Mouse (Mus musculus) kidney, adult 2 months (tissue): ENCODE results near the gene Capg. TPM values are rescaled to one million over a fixed set of nuclear protein-coding genes. Genes with fewer than 3 reads are reported as not detected.
A peak's percentile ranks its signal among the peaks of the same experiment; 100 is the strongest.

Experiments used
- DNase-seq: peaks from one replicate; pipeline ENCODE4 v3.0.0; 2021
- H3K27ac ChIP-seq: fragments of 200-500 bp; 2 replicates; pipeline ENCODE4 v1.5.1; 2012; ENCODE audit warnings: low read depth, low read length, control low read depth, inconsistent platforms; ENCODE audit not compliant: insufficient read depth
- H3K27me3 ChIP-seq: fragments of 200-500 bp; replicated peaks from 2 replicates; pipeline ENCODE4 v1.6.1; 2012; ENCODE audit warnings: mild to moderate bottlenecking, moderate library complexity, low read length, inconsistent platforms; ENCODE audit not compliant: control insufficient read depth, insufficient read depth
- H3K36me3 ChIP-seq: fragments of 200-500 bp; 2 replicates; pipeline ENCODE4 v1.6.1; 2012; ENCODE audit warnings: mild to moderate bottlenecking, moderate library complexity, low read length, inconsistent platforms; ENCODE audit not compliant: control insufficient read depth, insufficient read depth
- H3K4me1 ChIP-seq: fragments of 200-500 bp; 2 replicates; pipeline ENCODE4 v1.6.1; 2011; ENCODE audit warnings: low read length; ENCODE audit not compliant: control insufficient read depth, insufficient read depth
- H3K4me3 ChIP-seq: fragments of 200-500 bp; 2 replicates; pipeline ENCODE4 v1.5.1; 2011; ENCODE audit warnings: mild to moderate bottlenecking, low read depth, low read length, control low read depth; ENCODE audit not compliant: insufficient read depth
- CTCF ChIP-seq: fragments of 200-500 bp; conservative IDR thresholded peaks from 2 replicates; pipeline ENCODE4 v1.5.1; 2011; ENCODE audit warnings: low read depth, mild to moderate bottlenecking, control low read depth, low read length, moderate library complexity, mixed read lengths; ENCODE audit not compliant: insufficient read depth, insufficient read length
- POLR2A ChIP-seq: fragments of 200-500 bp; IDR thresholded peaks from one replicate; pipeline ENCODE4 v1.6.1; 2011; ENCODE audit warnings: low read depth, low read length, control low read depth
- WGBS: fragments of 180-500 bp; shearing (Covaris S2); methylation state at CpG from one replicate; pipeline ENCODE4 v1.1.7; 2018; 5-methylcytosine and 5-hydroxymethylcytosine counted together
- polyA plus RNA-seq: library from polyadenylated mRNA; depleted of rRNA; stranded (reverse); fragments of >200 nt; gene quantifications from 2 replicates; pipeline ENCODE4 v1.2.3, GENCODE M21; 2012

Gene Capg
- polyA plus RNA-seq, 1 experiment, result 64.3 TPM

DNA sequence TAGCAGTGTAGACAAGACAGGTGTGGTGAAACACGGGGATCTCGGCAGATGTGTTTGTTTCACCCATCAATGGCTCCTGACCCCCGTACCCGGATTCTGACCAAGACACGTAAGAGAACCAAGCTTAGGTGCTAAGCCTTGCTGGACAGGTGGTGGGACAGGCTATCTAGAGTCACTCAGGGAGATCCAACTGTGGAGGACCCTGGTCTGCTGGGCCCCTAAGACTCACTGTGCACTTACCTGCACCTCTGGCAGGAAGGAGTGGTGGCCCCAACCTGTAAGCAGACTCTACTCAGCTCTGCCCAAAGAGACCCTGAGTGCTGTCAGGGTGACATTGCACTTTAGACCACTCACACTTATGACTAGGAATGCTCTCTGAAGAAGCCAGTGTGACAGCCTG, 23.3 kb upstream of the Capg start:
- TF ChIP-seq POLR2A, result no peak
- no peak overlapping the region for H3K27ac ChIP-seq
- no peaks in the 10 kb centered on the region for H3K4me1 ChIP-seq
- no peak overlapping the region for H3K4me3 ChIP-seq
- DNase-seq, result no peak
- over 99% methylated on average over 5 of the region's 5 CpGs for WGBS
- H3K27me3 ChIP-seq, result no peaks in the 10 kb centered on the region
- H3K36me3 ChIP-seq, result no peaks in the 10 kb centered on the region

DNA sequence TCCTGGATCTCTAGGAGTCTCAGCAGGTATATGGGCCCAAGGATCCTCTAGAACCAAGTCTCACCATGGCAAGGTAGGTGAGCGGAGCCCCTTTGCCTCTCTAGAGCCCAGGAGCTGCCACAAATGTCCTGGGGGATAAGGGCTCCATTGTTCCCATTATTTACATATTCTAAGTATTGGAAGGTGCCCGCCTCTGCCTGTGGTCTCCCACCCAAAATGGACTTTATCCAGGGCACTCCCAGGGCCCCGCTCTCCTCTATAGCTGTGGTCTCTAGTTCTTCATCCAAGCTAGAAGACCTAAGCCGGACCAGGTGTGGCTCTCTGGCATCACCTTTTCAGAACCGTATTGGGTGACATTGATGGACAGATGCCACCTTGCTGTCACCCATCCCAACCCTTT, 22.6 kb upstream of the Capg start, which contains the start of gene Sh2d6:
Sh2d6 (minus strand) TSS at position 101 of the 400 bp plus-strand sequence.
- Histone ChIP-seq H3K36me3 (no peaks in the 10 kb centered on the region), H3K27me3 (no peaks in the 10 kb centered on the region), H3K27ac (no peak within 1 kb of the TSS), H3K4me1 (no peaks in the 10 kb centered on the region), H3K4me3 (no peak within 1 kb of the TSS)
- TF ChIP-seq CTCF (no peak), POLR2A (no peak)
- WGBS, result 97% methylated on average over 5 of the region's 5 CpGs
- no peak for DNase-seq

DNA sequence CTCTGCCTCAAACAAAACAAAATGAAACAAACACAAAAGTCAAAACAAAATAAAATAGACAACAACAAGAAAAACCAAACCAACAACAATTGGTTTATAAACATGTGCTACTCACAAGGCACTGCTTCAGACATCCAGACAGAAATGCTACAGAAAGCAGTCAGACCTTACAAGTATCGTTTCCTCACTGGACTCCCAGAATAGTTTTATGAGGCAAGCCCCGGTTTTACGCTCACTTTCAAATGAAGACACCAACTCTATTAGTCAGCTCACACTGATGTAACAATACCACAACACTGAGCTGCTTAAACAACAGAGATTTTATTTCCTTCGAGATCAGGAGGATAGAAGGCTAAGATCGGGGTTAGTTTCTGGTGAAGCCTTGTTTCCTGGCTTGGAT, 21.9 kb upstream of the Capg start:
- DNase-seq, result no peak
- no peaks in the 10 kb centered on the region for H3K36me3 ChIP-seq
- H3K27ac ChIP-seq, result no peak overlapping the region
- H3K4me1 ChIP-seq, result no peaks in the 10 kb centered on the region
- no peaks in the 10 kb centered on the region for H3K27me3 ChIP-seq
- TF ChIP-seq CTCF (no peak), POLR2A (no peak)
- no peak overlapping the region for H3K4me3 ChIP-seq
- WGBS, result 73% methylated on average over 5 of the region's 5 CpGs

DNA sequence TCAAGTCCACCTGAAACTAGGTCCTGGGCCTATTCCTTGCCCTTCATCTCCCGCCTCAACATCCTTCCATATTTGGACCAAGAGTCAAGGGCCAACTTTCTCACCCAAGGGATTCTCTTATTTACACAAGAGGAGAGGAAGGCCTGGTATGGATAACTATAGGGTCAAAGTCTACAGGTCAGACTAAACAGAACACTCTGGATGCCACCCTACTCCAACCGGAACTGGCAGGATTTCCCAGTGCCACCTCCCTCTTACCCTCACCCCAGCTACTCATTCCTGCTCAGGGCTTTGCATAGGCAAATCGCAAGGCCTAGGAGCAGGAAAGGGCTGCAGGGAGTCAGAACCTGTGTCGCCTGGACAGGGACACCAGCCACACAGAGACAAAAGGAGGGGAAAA, 21.0 kb upstream of the Capg start:
- DNase-seq, result no peak
- H3K27ac ChIP-seq, result no peak overlapping the region
- WGBS, result 71% methylated on average over 4 of the region's 4 CpGs
- no peak for TF ChIP-seq POLR2A
- TF ChIP-seq CTCF, result no peak
- no peaks in the 10 kb centered on the region for H3K36me3 ChIP-seq
- H3K4me1 ChIP-seq, result no peaks in the 10 kb centered on the region
- H3K27me3 ChIP-seq, result no peaks in the 10 kb centered on the region
- no peak overlapping the region for H3K4me3 ChIP-seq

DNA sequence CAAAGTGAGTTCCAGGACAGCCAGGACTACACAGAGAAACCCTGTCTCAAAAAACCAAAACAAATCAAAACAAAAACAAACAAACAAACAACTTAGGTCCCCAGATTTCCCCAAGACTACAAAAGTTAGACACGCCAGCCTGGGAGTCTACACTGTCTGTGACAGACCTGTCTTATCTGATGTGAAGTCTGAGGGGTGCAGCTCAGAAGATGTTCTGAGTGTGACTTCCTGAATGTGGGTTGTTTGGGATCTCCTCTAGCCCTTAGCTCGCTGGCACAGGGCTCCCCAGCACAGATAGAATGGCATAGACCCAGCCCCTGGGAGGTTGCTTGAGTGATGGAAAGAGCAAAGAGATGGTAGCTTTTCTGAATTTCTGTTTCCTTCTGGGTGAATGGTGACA, 20.0 kb upstream of the Capg start:
- Histone ChIP-seq H3K36me3 (no peaks in the 10 kb centered on the region), H3K27ac (no peak overlapping the region), H3K4me3 (no peak overlapping the region), H3K4me1 (no peaks in the 10 kb centered on the region), H3K27me3 (no peaks in the 10 kb centered on the region)
- WGBS, result 95% methylated on average over 2 of the region's 2 CpGs
- TF ChIP-seq POLR2A (no peak), CTCF (no peak)
- no peak for DNase-seq

DNA sequence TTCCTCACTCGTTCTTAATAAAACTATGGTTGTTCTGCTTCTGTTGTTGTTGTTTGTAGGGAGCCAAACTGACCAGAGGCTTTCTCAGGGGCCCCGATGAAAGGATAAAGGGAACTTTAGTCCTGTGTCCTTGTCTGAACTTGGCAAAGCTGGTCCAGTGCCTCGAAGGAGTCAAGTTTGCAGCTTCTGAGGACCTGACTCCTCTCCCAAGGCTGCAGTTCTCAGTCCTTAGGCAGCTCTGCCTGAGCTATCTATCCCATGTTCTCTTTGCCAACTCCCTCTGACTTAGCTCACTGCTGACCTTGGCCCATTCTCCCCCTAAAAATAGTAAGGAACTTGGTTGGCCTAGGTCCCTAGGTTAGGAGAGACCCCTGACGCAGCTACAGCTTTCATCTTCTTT, 17.1 kb upstream of the Capg start:
- Histone ChIP-seq H3K27ac (no peak overlapping the region), H3K4me1 (no peaks in the 10 kb centered on the region), H3K36me3 (no peaks in the 10 kb centered on the region), H3K27me3 (no peaks in the 10 kb centered on the region), H3K4me3 (no peak overlapping the region)
- whole genome bisulfite sequencing, result 62% methylated on average over 4 of the region's 4 CpGs
- TF ChIP-seq CTCF (no peak), POLR2A (no peak)
- DNase-seq, result no peak

DNA sequence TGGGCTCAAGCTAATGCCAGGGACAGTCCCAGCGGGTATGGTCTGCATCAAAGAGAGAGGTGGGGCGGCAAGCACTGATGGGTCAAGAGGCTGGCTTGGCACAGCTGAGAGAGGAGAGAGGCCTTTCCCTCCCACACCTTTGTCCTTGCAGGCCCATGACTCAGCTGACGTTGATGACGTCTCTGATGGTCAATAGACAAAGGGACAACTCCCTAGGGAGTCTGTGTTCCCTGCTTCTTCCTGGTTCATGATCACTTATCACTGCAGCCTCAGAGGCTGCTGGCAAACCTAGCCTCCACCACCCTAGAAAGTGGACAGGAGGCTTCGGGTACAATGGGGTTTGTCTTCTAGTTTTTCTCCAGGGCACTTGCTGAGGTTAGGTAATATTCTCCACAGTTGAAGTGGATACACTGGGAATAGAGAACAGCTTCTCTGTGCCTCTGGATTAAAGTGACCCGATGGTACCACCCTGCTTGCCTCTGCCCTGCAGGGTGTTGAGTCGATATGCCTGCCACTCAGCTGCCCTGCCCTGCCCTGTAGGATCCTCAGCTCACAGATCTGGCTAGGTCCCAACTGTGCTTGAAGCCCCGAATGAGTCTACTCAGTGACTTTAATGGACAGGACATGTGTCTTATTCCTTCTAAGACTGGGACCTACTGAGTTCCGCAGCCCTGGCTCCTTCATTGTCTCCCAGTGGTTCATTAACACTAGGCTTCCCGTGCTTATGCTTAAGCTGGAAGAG, 15.6 kb upstream of the Capg start:
- WGBS, result 67% methylated on average over 10 of the region's 10 CpGs
- peak overlapping the region; percentile 10; the same call in 1 of the 2 replicates for H3K27ac ChIP-seq
- no peak for TF ChIP-seq CTCF
- no peak for TF ChIP-seq POLR2A
- H3K27me3 ChIP-seq, result no peaks in the 10 kb centered on the region
- peak; percentile 80 for DNase-seq
- no peaks in the 10 kb centered on the region for H3K36me3 ChIP-seq
- H3K4me3 ChIP-seq, result no peak overlapping the region
- H3K4me1 ChIP-seq, result no peaks in the 10 kb centered on the region
